Mouse (Mus musculus) heart, postnatal 0 days (tissue): ENCODE measurements around the gene Tmem171.

Experiments used
- CTCF ChIP-seq: IDR thresholded peaks from 2 replicates; pipeline ENCODE4 v1.5.1; 2016; ENCODE audit warnings: antibody characterized with exemption, control low read depth, low read depth
- EP300 ChIP-seq: IDR thresholded peaks from 2 replicates; pipeline ENCODE4 v1.6.1; 2016; ENCODE audit warnings: antibody characterized with exemption, low read depth

GRCm38 (mm10) chr13:98703786-98704185 is 9.2 kb upstream of the Tmem171 start:
- TF ChIP-seq CTCF (no peak), EP300 (no peak)
